Mouse (Mus musculus) kidney, adult 2 months (tissue): ENCODE data around the gene Eva1c. TPM values are rescaled to one million over a fixed set of nuclear protein-coding genes. Genes with fewer than 3 reads are reported as not detected.

Experiments
- DNase-seq: peaks from one replicate; pipeline ENCODE4 v3.0.0; 2021
- H3K27ac ChIP-seq: fragments of 200-500 bp; 2 replicates; pipeline ENCODE4 v1.5.1; 2012; ENCODE audit warnings: low read depth, low read length, control low read depth, inconsistent platforms; ENCODE audit not compliant: insufficient read depth
- H3K27me3 ChIP-seq: fragments of 200-500 bp; replicated peaks from 2 replicates; pipeline ENCODE4 v1.6.1; 2012; ENCODE audit warnings: mild to moderate bottlenecking, moderate library complexity, low read length, inconsistent platforms; ENCODE audit not compliant: control insufficient read depth, insufficient read depth
- H3K36me3 ChIP-seq: fragments of 200-500 bp; 2 replicates; pipeline ENCODE4 v1.6.1; 2012; ENCODE audit warnings: mild to moderate bottlenecking, moderate library complexity, low read length, inconsistent platforms; ENCODE audit not compliant: control insufficient read depth, insufficient read depth
- H3K4me1 ChIP-seq: fragments of 200-500 bp; 2 replicates; pipeline ENCODE4 v1.6.1; 2011; ENCODE audit warnings: low read length; ENCODE audit not compliant: control insufficient read depth, insufficient read depth
- H3K4me3 ChIP-seq: fragments of 200-500 bp; 2 replicates; pipeline ENCODE4 v1.5.1; 2011; ENCODE audit warnings: mild to moderate bottlenecking, low read depth, low read length, control low read depth; ENCODE audit not compliant: insufficient read depth
- CTCF ChIP-seq: fragments of 200-500 bp; conservative IDR thresholded peaks from 2 replicates; pipeline ENCODE4 v1.5.1; 2011; ENCODE audit warnings: low read depth, mild to moderate bottlenecking, control low read depth, low read length, moderate library complexity, mixed read lengths; ENCODE audit not compliant: insufficient read depth, insufficient read length
- POLR2A ChIP-seq: fragments of 200-500 bp; IDR thresholded peaks from one replicate; pipeline ENCODE4 v1.6.1; 2011; ENCODE audit warnings: low read depth, low read length, control low read depth
- WGBS: fragments of 180-500 bp; shearing (Covaris S2); methylation state at CpG from one replicate; pipeline ENCODE4 v1.1.7; 2018; 5-methylcytosine and 5-hydroxymethylcytosine counted together
- polyA plus RNA-seq: library from polyadenylated mRNA; depleted of rRNA; stranded (reverse); fragments of >200 nt; gene quantifications from 2 replicates; pipeline ENCODE4 v1.2.3, GENCODE M21; 2012

Eva1c gene
- polyA plus RNA-seq, 1 experiment, result 5.8 TPM

GRCm38 (mm10) chr16:90901364-90901763, 74.8 kb downstream of the Eva1c start:
- no peak overlapping the region for H3K4me3 ChIP-seq
- no peaks in the 10 kb centered on the region for H3K4me1 ChIP-seq
- H3K36me3 ChIP-seq, result no peaks in the 10 kb centered on the region
- peak; percentile 42 for DNase-seq
- 67% methylated on average over 4 of the region's 4 CpGs for WGBS
- H3K27me3 ChIP-seq, result no peaks in the 10 kb centered on the region
- TF ChIP-seq CTCF (no peak), POLR2A (no peak)
- no peak overlapping the region for H3K27ac ChIP-seq

GRCm38 (mm10) chr16:90903300-90903699, 76.8 kb downstream of the Eva1c start:
- no peak for DNase-seq
- TF ChIP-seq POLR2A, result no peak
- Histone ChIP-seq H3K4me1 (no peaks in the 10 kb centered on the region), H3K4me3 (no peak overlapping the region), H3K36me3 (no peaks in the 10 kb centered on the region), H3K27me3 (no peaks in the 10 kb centered on the region), H3K27ac (no peak overlapping the region)
- WGBS, result 69% methylated on average over 5 of the region's 5 CpGs

GRCm38 (mm10) chr16:90907250-90907649, 80.7 kb downstream of the Eva1c start:
- H3K4me3 ChIP-seq, result no peak overlapping the region
- TF ChIP-seq POLR2A (no peak), CTCF (no peak)
- H3K27ac ChIP-seq, result no peak overlapping the region
- 80% methylated on average over 7 of the region's 7 CpGs for WGBS
- H3K27me3 ChIP-seq, result no peaks in the 10 kb centered on the region
- no peaks in the 10 kb centered on the region for H3K4me1 ChIP-seq
- no peaks in the 10 kb centered on the region for H3K36me3 ChIP-seq
- no peak for DNase-seq

GRCm38 (mm10) chr16:90910855-90911533, 84.5 kb downstream of the Eva1c start:
- Histone ChIP-seq H3K27ac (no peak overlapping the region), H3K27me3 (no peaks in the 10 kb centered on the region), H3K36me3 (no peaks in the 10 kb centered on the region), H3K4me3 (no peak overlapping the region), H3K4me1 (no peaks in the 10 kb centered on the region)
- WGBS, result 85% methylated on average over 17 of the region's 17 CpGs
- DNase-seq, result no peak
- TF ChIP-seq POLR2A, result no peak
- TF ChIP-seq CTCF, result no peak

DNA sequence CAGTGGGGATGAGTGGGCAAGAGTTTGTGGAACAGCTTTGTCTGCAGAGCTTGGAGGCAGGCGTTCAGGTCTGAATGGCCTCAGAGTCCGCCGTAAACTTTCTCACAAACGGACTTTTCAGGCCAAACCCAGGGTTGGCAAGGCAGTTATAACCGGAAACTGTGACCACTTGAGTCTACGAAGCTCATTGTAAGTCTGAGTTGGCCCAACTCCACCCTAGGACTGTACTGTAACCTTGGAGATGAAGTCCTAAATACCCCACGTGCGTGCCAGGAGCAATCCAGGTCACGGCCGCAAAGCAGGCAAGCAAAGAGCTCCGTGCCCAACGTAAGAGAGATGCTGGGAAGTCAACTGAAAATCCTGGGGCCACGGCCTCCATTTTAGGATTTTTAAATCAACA, 85.2 kb downstream of the Eva1c start:
- Histone ChIP-seq H3K4me1 (no peaks in the 10 kb centered on the region), H3K4me3 (no peak overlapping the region), H3K36me3 (no peaks in the 10 kb centered on the region), H3K27ac (no peak overlapping the region), H3K27me3 (no peaks in the 10 kb centered on the region)
- TF ChIP-seq POLR2A (no peak), CTCF (no peak)
- DNase-seq, result peak; percentile 47
- WGBS, result 60% methylated on average over 13 of the region's 13 CpGs

- WGBS, result 5% methylated on average over 12 of the region's 12 CpGs
- DNase-seq, result peak; percentile 78
- H3K27me3 ChIP-seq, result no peaks in the 10 kb centered on the region
- H3K4me3 ChIP-seq, result peak overlapping the region; percentile 0; the same call in 1 of the 2 replicates
- no peaks in the 10 kb centered on the region for H3K36me3 ChIP-seq
- no peaks in the 10 kb centered on the region for H3K4me1 ChIP-seq
- no peak overlapping the region for H3K27ac ChIP-seq
- TF ChIP-seq CTCF (no peak), POLR2A (no peak)
Measured at GRCm38 (mm10) chr16:90916040-90916481, 89.5 kb downstream of the Eva1c start.

DNA sequence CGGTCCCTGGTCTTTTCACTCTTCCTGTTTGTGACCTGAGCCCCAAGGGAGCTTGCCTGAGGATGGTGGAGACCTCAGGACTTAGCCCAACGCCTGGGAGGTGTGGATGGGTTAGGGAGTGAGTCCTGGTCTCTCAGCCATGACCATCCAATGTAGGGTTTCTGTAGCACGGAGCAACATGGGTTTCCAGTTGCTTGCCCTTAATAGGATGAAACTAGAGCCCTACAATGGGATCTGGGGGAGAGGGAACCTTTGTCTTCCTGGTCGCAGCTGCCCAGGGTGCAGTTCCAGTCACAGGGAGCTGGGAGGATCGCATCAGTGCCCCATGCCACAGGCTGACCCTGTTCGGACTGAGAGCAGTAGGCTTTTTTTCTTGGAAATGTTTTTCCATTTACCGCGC, 90.6 kb downstream of the Eva1c start:
- Histone ChIP-seq H3K36me3 (no peaks in the 10 kb centered on the region), H3K4me3 (no peak overlapping the region), H3K27me3 (no peaks in the 10 kb centered on the region), H3K4me1 (no peaks in the 10 kb centered on the region), H3K27ac (no peak overlapping the region)
- TF ChIP-seq CTCF, result no peak
- no peak for TF ChIP-seq POLR2A
- no peak for DNase-seq
- 59% methylated on average over 8 of the region's 8 CpGs for WGBS
